Mouse (Mus musculus) telencephalon, adult 2 months (tissue): ENCODE measurements around the gene Lama5.
A peak's percentile ranks its signal among the peaks of the same experiment; 100 is the strongest.

ENCODE experiments used
- DNase-seq: peaks from one replicate; pipeline ENCODE4 v3.0.0-alpha.2; 2011; ENCODE audit warnings: low read depth, low spot score

Lama5 gene

GRCm38 (mm10) chr2:180254436-180255209, 29.0 kb upstream of the Lama5 start:
- no peak for DNase-seq

- DNase-seq: no peak
Measured at GRCm38 (mm10) chr2:180251838-180252237, 26.2 kb upstream of the Lama5 start.

GRCm38 (mm10) chr2:180250930-180251611, 25.4 kb upstream of the Lama5 start:
- DNase-seq: peak; percentile 62

- no peak for DNase-seq
Measured at GRCm38 (mm10) chr2:180248947-180249660, 23.4 kb upstream of the Lama5 start.

GRCm38 (mm10) chr2:180247916-180248315, 22.3 kb upstream of the Lama5 start:
- DNase-seq: no peak

GRCm38 (mm10) chr2:180243108-180243507, 17.4 kb upstream of the Lama5 start:
- DNase-seq: no peak

- no peak for DNase-seq
Measured at GRCm38 (mm10) chr2:180238591-180238990, 12.9 kb upstream of the Lama5 start.

- DNase-seq: no peak
Measured at GRCm38 (mm10) chr2:180237601-180238345, 12.1 kb upstream of the Lama5 start.

- no peak for DNase-seq
Measured at GRCm38 (mm10) chr2:180236930-180237329, 11.3 kb upstream of the Lama5 start.

- DNase-seq: no peak
Measured at GRCm38 (mm10) chr2:180236500-180236899, 10.8 kb upstream of the Lama5 start.

GRCm38 (mm10) chr2:180235788-180236187, 10.1 kb upstream of the Lama5 start:
- no peak for DNase-seq

- no peak for DNase-seq
Measured at GRCm38 (mm10) chr2:180234980-180235379, 9.3 kb upstream of the Lama5 start.

GRCm38 (mm10) chr2:180234353-180234752, 8.7 kb upstream of the Lama5 start:
- no peak for DNase-seq

GRCm38 (mm10) chr2:180233101-180233904, 7.6 kb upstream of the Lama5 start:
- no peak for DNase-seq

- no peak for DNase-seq
Measured at GRCm38 (mm10) chr2:180230482-180230881, 4.8 kb upstream of the Lama5 start.

- no peak for DNase-seq
Measured at GRCm38 (mm10) chr2:180229129-180229528, 3.5 kb upstream of the Lama5 start.

GRCm38 (mm10) chr2:180228592-180228991, 2.9 kb upstream of the Lama5 start:
- DNase-seq: no peak

GRCm38 (mm10) chr2:180228060-180228458, 2.4 kb upstream of the Lama5 start:
- no peak for DNase-seq

GRCm38 (mm10) chr2:180227262-180228059, 1.8 kb upstream of the Lama5 start:
- DNase-seq: no peak
